Mouse (Mus musculus) neural tube, embryonic 11.5 days (tissue): ENCODE results near the gene Gpr176. TPM values are rescaled to one million over a fixed set of nuclear protein-coding genes. Genes with fewer than 3 reads are reported as not detected.

ENCODE experiments used
- ATAC-seq: fragments of 200-750 bp; cut with Nextera tagmentation; 2 replicates; pipeline ENCODE4 v1.8.0; 2017; ENCODE audit warnings: moderate number of reproducible peaks, mild to moderate bottlenecking, moderate TSS enrichment, moderate library complexity; ENCODE audit not compliant: insufficient read depth, low FRiP score, low TSS enrichment
- DNase-seq: peaks from one replicate; pipeline ENCODE4 v3.0.0-alpha.2; 2015; ENCODE audit warnings: low spot score
- H3K27ac ChIP-seq: fragments of 300-500 bp; sonication (generic); 2 replicates; pipeline ENCODE4 v1.5.1; 2014; ENCODE audit warnings: low read depth, mild to moderate bottlenecking, low read length
- H3K27me3 ChIP-seq: fragments of 300-500 bp; sonication (generic); 2 replicates; pipeline ENCODE4 v1.6.1; 2014; ENCODE audit warnings: mild to moderate bottlenecking, low read length, mixed read lengths; ENCODE audit not compliant: control insufficient read depth, insufficient read depth
- H3K36me3 ChIP-seq: fragments of 300-500 bp; sonication (generic); 2 replicates; pipeline ENCODE4 v1.6.1; 2014; ENCODE audit warnings: mild to moderate bottlenecking, low read length, moderate library complexity, mixed read lengths; ENCODE audit not compliant: control insufficient read depth, insufficient read depth
- H3K4me1 ChIP-seq: fragments of 300-500 bp; sonication (generic); 2 replicates; pipeline ENCODE4 v1.6.1; 2014; ENCODE audit warnings: low read length, mixed read lengths; ENCODE audit not compliant: control insufficient read depth, insufficient read depth
- H3K4me2 ChIP-seq: fragments of 300-500 bp; sonication (generic); 2 replicates; pipeline ENCODE4 v1.6.1; 2014; ENCODE audit warnings: low read depth, mild to moderate bottlenecking, moderate library complexity
- H3K4me3 ChIP-seq: fragments of 300-500 bp; sonication (generic); 2 replicates; pipeline ENCODE4 v1.5.1; 2014; ENCODE audit warnings: low read depth, low read length
- H3K9ac ChIP-seq: fragments of 300-500 bp; sonication (generic); 2 replicates; pipeline ENCODE4 v1.6.1; 2014; ENCODE audit warnings: mild to moderate bottlenecking, low read length
- H3K9me3 ChIP-seq: fragments of 300-500 bp; sonication (generic); 2 replicates; pipeline ENCODE4 v1.6.1; 2016; ENCODE audit warnings: low read length; ENCODE audit not compliant: control insufficient read depth
- WGBS: fragments of 180-500 bp; shearing (Covaris S2); extraction: QIAGEN DNeasy Blood & Tissue Kit; methylation state at CpG from one replicate; pipeline ENCODE4 v1.1.7; 2014; 5-methylcytosine and 5-hydroxymethylcytosine counted together
- polyA plus RNA-seq: library from polyadenylated mRNA; unstranded; fragments of >200 nt; fragmentation: Nextera tagmentation; extraction: Ambion mirVana; gene quantifications from 2 replicates; pipeline ENCODE4 v1.2.1, GENCODE M21; 2014

Gpr176 gene
- polyA plus RNA-seq, 1 experiment from 2014 or later, result 1.2 TPM

- Histone ChIP-seq H3K9ac (no peak overlapping the region), H3K4me1 (no peaks in the 10 kb centered on the region), H3K9me3 (no peaks in the 10 kb centered on the region), H3K36me3 (no peaks in the 10 kb centered on the region), H3K27me3 (no peaks in the 10 kb centered on the region), H3K4me2 (no peak overlapping the region), H3K4me3 (no peak overlapping the region), H3K27ac (no peak overlapping the region)
- ATAC-seq (no peak), DNase-seq (no peak)
- WGBS, result 81% methylated on average over 3 of the region's 3 CpGs
These were observed 90.8 kb downstream of the Gpr176 start for GRCm38 (mm10) chr2:118282467-118282866.

- no peak overlapping the region for H3K4me2 ChIP-seq
- DNase-seq (no peak), ATAC-seq (no peak)
- no peak overlapping the region for H3K4me3 ChIP-seq
- no peaks in the 10 kb centered on the region for H3K36me3 ChIP-seq
- H3K27me3 ChIP-seq, result no peaks in the 10 kb centered on the region
- no peak overlapping the region for H3K9ac ChIP-seq
- H3K4me1 ChIP-seq, result no peaks in the 10 kb centered on the region
- 91% methylated on average over 8 of the region's 8 CpGs for WGBS
- no peak overlapping the region for H3K27ac ChIP-seq
- no peaks in the 10 kb centered on the region for H3K9me3 ChIP-seq
These were observed 95.0 kb downstream of the Gpr176 start for GRCm38 (mm10) chr2:118278249-118278648.

- H3K4me1 ChIP-seq, result no peaks in the 10 kb centered on the region
- H3K4me2 ChIP-seq, result no peak overlapping the region
- no peak overlapping the region for H3K9ac ChIP-seq
- no peaks in the 10 kb centered on the region for H3K9me3 ChIP-seq
- H3K4me3 ChIP-seq, result no peak overlapping the region
- ATAC-seq, result no peak
- 92% methylated on average over 10 of the region's 10 CpGs for WGBS
- H3K27ac ChIP-seq, result no peak overlapping the region
- no peaks in the 10 kb centered on the region for H3K27me3 ChIP-seq
- H3K36me3 ChIP-seq, result no peaks in the 10 kb centered on the region
- no peak for DNase-seq
These were observed 101.6 kb downstream of the Gpr176 start for GRCm38 (mm10) chr2:118271606-118272005.

GRCm38 (mm10) chr2:118270213-118270612 is 103.0 kb downstream of the Gpr176 start:
- Histone ChIP-seq H3K9me3 (no peaks in the 10 kb centered on the region), H3K27ac (no peak overlapping the region), H3K36me3 (no peaks in the 10 kb centered on the region), H3K4me1 (no peaks in the 10 kb centered on the region), H3K4me3 (no peak overlapping the region), H3K9ac (no peak overlapping the region), H3K4me2 (no peak overlapping the region), H3K27me3 (no peaks in the 10 kb centered on the region)
- WGBS, result 65% methylated on average over 14 of the region's 14 CpGs
- no peak for ATAC-seq
- no peak for DNase-seq

GRCm38 (mm10) chr2:118263914-118264201 is 109.4 kb downstream of the Gpr176 start:
- Histone ChIP-seq H3K36me3 (no peaks in the 10 kb centered on the region), H3K9me3 (no peaks in the 10 kb centered on the region), H3K27me3 (no peaks in the 10 kb centered on the region), H3K9ac (no peak overlapping the region), H3K4me2 (no peak overlapping the region), H3K4me3 (no peak overlapping the region), H3K4me1 (no peaks in the 10 kb centered on the region), H3K27ac (no peak overlapping the region)
- 52% methylated on average over 2 of the region's 2 CpGs for WGBS
- DNase-seq, result no peak
- ATAC-seq, result no peak

- H3K4me1 ChIP-seq, result no peaks in the 10 kb centered on the region
- no peaks in the 10 kb centered on the region for H3K36me3 ChIP-seq
- no peak overlapping the region for H3K9ac ChIP-seq
- ATAC-seq, result no peak
- WGBS, result 22% methylated on average over 8 of the region's 8 CpGs
- no peak overlapping the region for H3K4me3 ChIP-seq
- H3K27me3 ChIP-seq, result no peaks in the 10 kb centered on the region
- H3K27ac ChIP-seq, result no peak overlapping the region
- no peaks in the 10 kb centered on the region for H3K9me3 ChIP-seq
- peak; percentile 60 for DNase-seq
- H3K4me2 ChIP-seq, result no peak overlapping the region
These were observed 109.9 kb downstream of the Gpr176 start for GRCm38 (mm10) chr2:118263151-118263913.

GRCm38 (mm10) chr2:118262673-118263072 is 110.5 kb downstream of the Gpr176 start:
- H3K27me3 ChIP-seq, result no peaks in the 10 kb centered on the region
- 62% methylated on average over 8 of the region's 8 CpGs for WGBS
- no peak for ATAC-seq
- no peaks in the 10 kb centered on the region for H3K4me1 ChIP-seq
- DNase-seq, result no peak
- no peak overlapping the region for H3K9ac ChIP-seq
- H3K9me3 ChIP-seq, result no peaks in the 10 kb centered on the region
- H3K4me3 ChIP-seq, result no peak overlapping the region
- H3K27ac ChIP-seq, result no peak overlapping the region
- no peak overlapping the region for H3K4me2 ChIP-seq
- H3K36me3 ChIP-seq, result no peaks in the 10 kb centered on the region

GRCm38 (mm10) chr2:118259746-118260145 is 113.5 kb downstream of the Gpr176 start:
- Histone ChIP-seq H3K4me1 (no peaks in the 10 kb centered on the region), H3K9ac (no peak overlapping the region), H3K4me3 (no peak overlapping the region), H3K27ac (no peak overlapping the region), H3K27me3 (no peaks in the 10 kb centered on the region), H3K9me3 (peaks cover 4% of the 10 kb centered on the region; the same call in 1 of the 2 replicates), H3K36me3 (no peaks in the 10 kb centered on the region), H3K4me2 (no peak overlapping the region)
- no peak for DNase-seq
- 88% methylated on average over 5 of the region's 5 CpGs for WGBS
- ATAC-seq, result no peak

GRCm38 (mm10) chr2:118257094-118257493 is 116.1 kb downstream of the Gpr176 start:
- H3K4me2 ChIP-seq, result peak overlapping the region; percentile 53
- no peaks in the 10 kb centered on the region; the same call in 1 of the 2 replicates for H3K4me1 ChIP-seq
- 81% methylated on average over 8 of the region's 8 CpGs for WGBS
- DNase-seq (no peak), ATAC-seq (no peak)
- H3K36me3 ChIP-seq, result no peaks in the 10 kb centered on the region
- H3K9me3 ChIP-seq, result peaks cover 4% of the 10 kb centered on the region; the same call in 1 of the 2 replicates
- no peak overlapping the region for H3K27ac ChIP-seq
- no peaks in the 10 kb centered on the region for H3K27me3 ChIP-seq
- no peak overlapping the region for H3K4me3 ChIP-seq
- H3K9ac ChIP-seq, result no peak overlapping the region
